Mouse (Mus musculus): Measurements from ENCODE around the gene Pold1. TPM values are rescaled to one million over a fixed set of nuclear protein-coding genes. Genes with fewer than 3 reads are reported as not detected.

Pold1 gene
- total RNA-seq, 2 experiments from 2014 or later, result 4.1 to 5.1 TPM

GRCm38 (mm10) chr7:44484841-44485571, 63.6 kb downstream of the Pold1 start:
- TF ChIP-seq CTCF (IDR thresholded peaks at IDR 0.05), result peak; percentile 98
- peak; percentile 73 for DNase-seq
- Histone ChIP-seq H3K27ac (no peak overlapping the region), H3K4me3 (no peak overlapping the region)
- intact Hi-C loops (cut with DNase I), result loop anchor here (1.0 to 5.0 kb wide), 3 partner anchors 38 to 223 kb away; partner anchors contain the start of gene Gm15517

DNA sequence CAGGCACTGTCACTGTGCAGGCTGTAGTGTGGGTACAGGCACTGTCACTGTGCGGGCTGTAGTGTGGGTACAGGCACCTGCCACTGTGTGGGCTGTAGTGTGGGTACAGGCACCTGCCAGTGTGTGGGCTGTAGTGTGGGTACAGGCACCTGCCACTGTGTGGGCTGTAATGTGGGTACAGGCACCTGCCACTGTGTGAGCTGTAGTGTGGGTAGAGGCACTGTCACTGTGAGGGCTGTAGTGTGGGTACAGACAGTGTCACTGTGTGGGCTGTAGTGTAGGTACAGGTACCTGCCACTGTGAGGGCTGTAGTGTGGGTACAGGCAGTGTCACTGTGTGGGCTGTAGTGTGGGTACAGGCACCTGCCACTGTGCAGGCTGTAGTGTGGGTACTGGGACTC, 64.5 kb downstream of the Pold1 start:
- peak; percentile 7 for DNase-seq
- H3K4me3 ChIP-seq, result no peak overlapping the region
- TF ChIP-seq CTCF (IDR thresholded peaks at IDR 0.05), result no peak
- intact Hi-C loops (cut with DNase I), result loop anchor here (2.0 kb wide), 1 partner anchor 85 kb away; no protein-coding TSS in a partner anchor
- no peak overlapping the region for H3K27ac ChIP-seq

DNA sequence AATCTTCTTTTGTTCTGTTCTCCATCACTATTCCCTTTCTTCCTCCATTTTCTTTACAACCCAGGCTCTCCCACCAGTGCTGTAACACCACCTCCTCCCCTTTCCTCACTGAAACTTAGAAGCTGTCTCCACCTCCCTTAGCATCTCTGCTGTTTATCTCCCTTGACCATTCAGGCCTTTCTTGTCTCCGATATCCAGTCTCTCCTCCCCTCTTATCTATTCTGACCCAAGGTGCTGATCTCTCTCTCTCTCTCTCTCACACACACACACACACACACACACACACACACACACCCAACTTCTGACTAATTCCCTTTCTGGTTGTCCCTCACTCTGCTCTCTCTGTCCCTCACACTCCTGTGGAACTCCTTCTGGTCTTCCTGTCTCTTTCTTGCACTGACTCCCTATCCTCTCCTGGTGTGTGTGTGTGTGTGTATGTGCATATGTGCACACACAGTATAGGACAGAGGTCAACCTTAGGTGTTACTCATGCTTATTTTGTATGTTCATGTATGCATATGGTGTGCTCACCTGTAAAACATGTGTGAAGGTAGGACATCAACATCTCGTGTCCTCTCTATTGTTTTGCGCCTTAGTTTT, 65.7 kb downstream of the Pold1 start:
- intact Hi-C loops (cut with DNase I), result no loop called here
- DNase-seq, result peak; percentile 2
- no peak overlapping the region for H3K27ac ChIP-seq
- TF ChIP-seq CTCF (IDR thresholded peaks at IDR 0.05), result no peak
- H3K4me3 ChIP-seq, result peak overlapping the region; percentile 38

Small RNA genes lying within 50 kb of the gene (microRNA-seq; reads per million reads assigned to microRNA genes)
- gene Mir7053, result not detected

Other genes with a start within 250 kb of the Pold1 start
- gene Clec11a, start 241.9 kb downstream of the Pold1 start, total RNA-seq (2021), result 1 to 10 TPM in 1 of 2 experiments, under 1 TPM in 1; 0.59 to 2.2 TPM
- gene Shank1, start 238.6 kb downstream of the Pold1 start, total RNA-seq (2021), result under 1 TPM; 0.31 to 0.59 TPM
- 1 to 10 TPM; 2.3 to 3.6 TPM for gene Syt3, start 164.7 kb downstream of the Pold1 start, total RNA-seq (2021)
- not detected for gene 1700008O03Rik, start 163.0 kb downstream of the Pold1 start, total RNA-seq (2021)
- not detected for gene Lrrc4b, start 119.8 kb downstream of the Pold1 start, total RNA-seq (2021)
- not detected for gene Aspdh, start 83.5 kb downstream of the Pold1 start, total RNA-seq (2021)
- 10 to 100 TPM; 51.0 to 57.0 TPM for gene Josd2, start 80.9 kb downstream of the Pold1 start, total RNA-seq (2021)
- gene Emc10, start 52.3 kb downstream of the Pold1 start, total RNA-seq (2021), result 10 to 100 TPM; 43.6 to 52.2 TPM
- gene Fam71e1, start 52.3 kb downstream of the Pold1 start, total RNA-seq (2021), result 1 to 10 TPM; 2.4 to 5.5 TPM
- 1,000 to 10,000 TPM; 2,660 to 4,973 TPM for gene Mybpc2, start 24.2 kb downstream of the Pold1 start, total RNA-seq (2021)
- under 1 TPM in 1 of 2 experiments, not detected in 1; 0.08 TPM for gene Spib, start 16.8 kb downstream of the Pold1 start, total RNA-seq (2021)
- 10 to 100 TPM; 40.6 to 42.7 TPM for gene Nr1h2, start 5.1 kb upstream of the Pold1 start, total RNA-seq (2021)
- gene Napsa, start 23.5 kb upstream of the Pold1 start, total RNA-seq (2021), result under 1 TPM in 1 of 2 experiments, not detected in 1; 0.20 TPM
- gene Kcnc3, start 41.8 kb upstream of the Pold1 start, total RNA-seq (2021), result 1 to 10 TPM; 3.0 to 3.6 TPM
- gene Myh14, start 122.0 kb upstream of the Pold1 start, total RNA-seq (2021), result 10 to 100 TPM; 32.0 to 36.7 TPM
- gene Izumo2, start 159.9 kb upstream of the Pold1 start, total RNA-seq (2021), result not detected
- gene Vrk3, start 199.6 kb upstream of the Pold1 start, total RNA-seq (2021), result 10 to 100 TPM; 17.1 to 22.9 TPM
- under 1 TPM in 1 of 2 experiments, not detected in 1; 0.11 TPM for gene Zfp473, start 202.2 kb upstream of the Pold1 start, total RNA-seq (2021)

Data from gastrocnemius, adult 2 months (tissue).